ENCODE assay signal across 8 mouse cellular contexts in genomic region chr12:52832230-52832629, GRCm38 (mm10).
DNase-seq lines count a peak whose midpoint lies in the region; ATAC-seq and TF ChIP-seq lines count a peak whose summit lies in the region.

No protein-coding gene starts in this region.

- H3K79me2 ChIP-seq in CH12.LX (replicated peaks; ENCODE audit: control insufficient read depth, extremely low read depth, insufficient read depth, poor library complexity, severe bottlenecking), result no peaks in the 10 kb centered on the region

- no peak for TF ChIP-seq POLR2A in CH12.LX (IDR thresholded peaks at IDR 0.05; ENCODE audit: low read depth, low read length)

- H3K36me3 ChIP-seq in CH12.LX (replicated peaks in 1 of 2; ENCODE audit: control insufficient read depth in 1 of 2, insufficient read depth in 1 of 2, low read length in 1 of 2), result no peaks in the 10 kb centered on the region
- H3K36me3 ChIP-seq in lung, postnatal 0 days (ENCODE audit: insufficient read depth, low read length), result no peaks in the 10 kb centered on the region

- ATAC-seq in lung, postnatal 0 days, result 0 out of 2 replicates have a peak, but pooled peaks have one; percentile 51
- no peak; the same call in 1 of the 2 replicates for ATAC-seq in megakaryocyte-erythroid progenitor cell, adult 5-6 weeks (replicated peaks; ENCODE audit: low FRiP score, low TSS enrichment, poor library complexity, severe bottlenecking)

- dilution Hi-C loops in CH12.LX (cut with MboI; ENCODE audit: extremely low pct_ligation_motif_present, extremely low pct_unique_long_range_greater_than_20kb, low sequenced_read_pairs), result no loop called here

- no peaks in the 10 kb centered on the region for H3K27me3 ChIP-seq in CH12.LX (replicated peaks)
- H3K27me3 ChIP-seq in lung, postnatal 0 days (replicated peaks; ENCODE audit: insufficient read depth, low read length), result no peaks in the 10 kb centered on the region

- H3K4me3 ChIP-seq in CH12.LX (replicated peaks in 1 of 3; ENCODE audit: low read depth in 2 of 3, low read length in 2 of 3, poor library complexity in 1 of 3), result no peak overlapping the region
- H3K4me3 ChIP-seq in lung, postnatal 0 days (ENCODE audit: low read depth, low read length), result no peak overlapping the region

- no peak overlapping the region for H3K27ac ChIP-seq in CH12.LX (ENCODE audit: insufficient read depth, low read depth)
- no peak overlapping the region for H3K27ac ChIP-seq in lung, postnatal 0 days (ENCODE audit: low read length)

- in situ Hi-C loops in CH12.LX (cut with MboI; ENCODE audit: low pct_ligation_motif_present, low pct_unique_long_range_greater_than_20kb, low sequenced_read_pairs), result loop anchor here (25.0 kb wide), 3 partner anchors 195 to 820 kb away; partner anchors contain the start of gene Dtd2

- DNase-seq in CH12.LX (ENCODE audit: extremely low read depth) (peak; percentile 77), R1 (ENCODE audit: low read depth, low spot score) (peak; percentile 80)
- DNase-seq in cerebellum, postnatal 10 days, result peak; percentile 86 to 91
- DNase-seq in gastrocnemius, adult 18-20 months (ENCODE audit: low spot score), result peak; percentile 80
- peak; percentile 58 to 75 for DNase-seq in kidney, postnatal 36 days
- peak; percentile 87 for DNase-seq in lung, postnatal 0 days (ENCODE audit: low spot score)
- DNase-seq in right cerebral cortex, adult 18-20 months, result peak; percentile 80

- no peaks in the 10 kb centered on the region for H3K9me3 ChIP-seq in CH12.LX (replicated peaks; ENCODE audit: low read length)
- no peaks in the 10 kb centered on the region for H3K9me3 ChIP-seq in lung, postnatal 0 days (ENCODE audit: low read length)

- no peak for TF ChIP-seq EP300 in CH12.LX (IDR thresholded peaks at IDR 0.05; ENCODE audit: low read length)
- no peak; the same call in 1 of the 2 replicates for TF ChIP-seq EP300 in lung, postnatal 0 days (IDR thresholded peaks at IDR 0.05)

- H3K4me1 ChIP-seq in CH12.LX (ENCODE audit: control insufficient read depth in 1 of 2, insufficient read depth in 2 of 2), result peaks cover 0 to 8% of the 10 kb centered on the region in 2 experiments; a peak in 2 of 4 replicates
- H3K4me1 ChIP-seq in lung, postnatal 0 days (ENCODE audit: insufficient read depth, low read depth, low read length), result peaks cover 8% of the 10 kb centered on the region; the same call in 1 of the 2 replicates

- TF ChIP-seq RAD21 in CH12.LX (IDR thresholded peaks at IDR 0.05; ENCODE audit: low read depth, low read length), result peak; percentile 98

- TF ChIP-seq CTCF in CH12.LX (conservative IDR thresholded peaks at IDR 0.05 in 1 of 2, IDR thresholded peaks at IDR 0.05 in 1 of 2; ENCODE audit: low read depth in 2 of 2, low read length in 2 of 2), result peak; percentile 80 to 88
- peak; percentile 91 for TF ChIP-seq CTCF in lung, postnatal 0 days (IDR thresholded peaks at IDR 0.05)

- no peak overlapping the region for H3K4me2 ChIP-seq in CH12.LX (ENCODE audit: insufficient read depth, low read depth, poor library complexity, severe bottlenecking)
- no peak overlapping the region for H3K4me2 ChIP-seq in lung, postnatal 0 days (replicated peaks; ENCODE audit: low read depth, low read length)

- H3K9ac ChIP-seq in CH12.LX (ENCODE audit: insufficient read depth, low read depth), result no peak overlapping the region
- H3K9ac ChIP-seq in lung, postnatal 0 days (replicated peaks; ENCODE audit: low read depth), result no peak overlapping the region

- 8% methylated on average over 4 of the region's 4 CpGs for WGBS in lung, postnatal 0 days

TF ChIP-seq in CH12.LX, 34 proteins besides CTCF, POLR2A, EP300 and RAD21:
- no peak for TF ChIP-seq HCFC1 (IDR thresholded peaks at IDR 0.05; ENCODE audit: low read depth, low read length)
- peak; percentile 35; the same call in 1 of the 2 replicates for TF ChIP-seq IRF4 (IDR thresholded peaks at IDR 0.05; ENCODE audit: low read depth, low read length)
- no peak for TF ChIP-seq UBTF (IDR thresholded peaks at IDR 0.05; ENCODE audit: low read depth, low read length)
- TF ChIP-seq BHLHE40 (IDR thresholded peaks at IDR 0.05; ENCODE audit: low read depth, low read length), result no peak
- no peak for TF ChIP-seq ETS1 (conservative IDR thresholded peaks at IDR 0.05; ENCODE audit: low read depth, low read length)
- no peak for TF ChIP-seq MAFK (IDR thresholded peaks at IDR 0.05; ENCODE audit: insufficient replicate concordance, low read length)
- TF ChIP-seq MYC (IDR thresholded peaks at IDR 0.05; ENCODE audit: low read depth, low read length), result 0 out of 2 replicates have a peak, but pooled peaks have one; percentile 40
- TF ChIP-seq ELF1 (IDR thresholded peaks at IDR 0.05; ENCODE audit: low read depth, low read length), result no peak
- peak; percentile 21; the same call in 1 of the 2 replicates for TF ChIP-seq NELFE (IDR thresholded peaks at IDR 0.05; ENCODE audit: low read depth, low read length)
- peak; percentile 82 for TF ChIP-seq SMC3 (IDR thresholded peaks at IDR 0.05; ENCODE audit: low read depth, low read length)
- TF ChIP-seq RCOR1 (conservative IDR thresholded peaks at IDR 0.05; ENCODE audit: low read depth, low read length), result no peak
- TF ChIP-seq TCF12 (IDR thresholded peaks at IDR 0.05; ENCODE audit: low read depth, low read length), result no peak
- TF ChIP-seq SIN3A (IDR thresholded peaks at IDR 0.05; ENCODE audit: low read length), result no peak
- TF ChIP-seq ZNF384 (IDR thresholded peaks at IDR 0.05; ENCODE audit: low read depth, low read length), result peak; percentile 68
- no peak for TF ChIP-seq JUN (IDR thresholded peaks at IDR 0.05; ENCODE audit: insufficient read depth, low read depth, low read length)
- peak; percentile 70 for TF ChIP-seq ZC3H11A (IDR thresholded peaks at IDR 0.05; ENCODE audit: low read depth, low read length)
- TF ChIP-seq TBP (conservative IDR thresholded peaks at IDR 0.05; ENCODE audit: low read depth, low read length), result no peak
- 0 out of 2 replicates have a peak, but pooled peaks have one; percentile 23 for TF ChIP-seq MEF2A (IDR thresholded peaks at IDR 0.05; ENCODE audit: borderline replicate concordance, low read depth, low read length)
- no peak for TF ChIP-seq USF2 (conservative IDR thresholded peaks at IDR 0.05; ENCODE audit: low read depth, low read length)
- no peak for TF ChIP-seq ZMIZ1 (IDR thresholded peaks at IDR 0.05; ENCODE audit: low read depth, low read length)
- no peak for TF ChIP-seq NRF1 (IDR thresholded peaks at IDR 0.05; ENCODE audit: low read depth, low read length)
- 0 out of 2 replicates have a peak, but pooled peaks have one; percentile 17 for TF ChIP-seq JUND (conservative IDR thresholded peaks at IDR 0.05; ENCODE audit: low read depth, low read length)
